Mouse (Mus musculus): ENCODE measurements at regions not wholly inside any gene's neighbourhood (a gene's known extent, or its start where the extent isn't known, plus 50 kb on each side); places are given as distances from the start of the nearest gene placed in this dataset.

DNA sequence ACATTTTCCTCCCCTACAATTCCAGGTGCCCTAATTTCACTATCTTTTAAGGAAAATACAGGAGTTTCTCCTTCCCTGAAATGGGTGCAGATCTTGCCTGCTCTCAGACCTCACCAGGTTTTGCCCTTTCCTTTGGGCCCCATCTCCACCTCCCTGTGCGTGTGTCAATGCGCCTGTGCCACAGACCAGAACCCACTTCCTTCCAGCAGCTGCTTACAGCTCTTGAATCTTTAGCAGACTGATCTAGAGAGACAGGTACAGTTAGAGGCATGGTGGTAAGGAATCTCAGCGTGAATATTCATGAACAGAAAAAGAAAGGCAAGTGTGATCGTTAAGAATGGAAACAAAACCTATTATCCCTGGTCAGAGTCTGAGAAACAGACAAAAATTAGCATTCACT, 80.3 kb upstream of the Nr4a3 start:
- TF ChIP-seq POLR2A (IDR thresholded peaks at IDR 0.05; ENCODE audit: borderline replicate concordance, extremely low read depth, insufficient read depth, insufficient read length, poor library complexity, severe bottlenecking): no peak
- no peak for DNase-seq (ENCODE audit: low read depth)

GRCm38 (mm10) chr4:47971861-47972260, 73.1 kb upstream of the Nr4a3 start:
- TF ChIP-seq CTCF (IDR thresholded peaks at IDR 0.05; ENCODE audit: borderline replicate concordance, extremely low read depth, insufficient read depth, insufficient read length) (no peak), POLR2A (IDR thresholded peaks at IDR 0.05; ENCODE audit: borderline replicate concordance, extremely low read depth, insufficient read depth, insufficient read length, poor library complexity, severe bottlenecking) (no peak)
- DNase-seq (ENCODE audit: low read depth): no peak

- DNase-seq (ENCODE audit: low read depth): peak; percentile 80
- TF ChIP-seq POLR2A (IDR thresholded peaks at IDR 0.05; ENCODE audit: borderline replicate concordance, extremely low read depth, insufficient read depth, insufficient read length, poor library complexity, severe bottlenecking) (no peak), CTCF (IDR thresholded peaks at IDR 0.05; ENCODE audit: borderline replicate concordance, extremely low read depth, insufficient read depth, insufficient read length) (no peak)
Measured at GRCm38 (mm10) chr4:47979579-47980313, 65.2 kb upstream of the Nr4a3 start.

Measured in brain, embryonic 14.5 days (tissue).